Mouse (Mus musculus) forebrain, embryonic 13.5 days (tissue): ENCODE results near the gene Spata3. TPM values are rescaled to one million over a fixed set of nuclear protein-coding genes. Genes with fewer than 3 reads are reported as not detected.
A peak's percentile ranks its signal among the peaks of the same experiment; 100 is the strongest.
"Not testable (repeated sequence)": the region's sequence is repeated elsewhere in the genome, so short reads cannot be mapped to it uniquely, and the experiment has no call there.

Experiments used
- ATAC-seq: fragments of 200-750 bp; cut with Nextera tagmentation; 2 replicates; pipeline ENCODE4 v1.8.0; 2017
- H3K27ac ChIP-seq: fragments of 300-500 bp; sonication (generic); 2 replicates; pipeline ENCODE4 v1.5.1; 2015; ENCODE audit warnings: inconsistent platforms, mild to moderate bottlenecking, moderate library complexity
- H3K27me3 ChIP-seq: fragments of 300-500 bp; sonication (generic); 2 replicates; pipeline ENCODE4 v1.6.1; 2015; ENCODE audit warnings: mild to moderate bottlenecking, inconsistent platforms
- H3K36me3 ChIP-seq: fragments of 300-500 bp; sonication (generic); 2 replicates; pipeline ENCODE4 v1.6.1; 2015; ENCODE audit warnings: mild to moderate bottlenecking, inconsistent platforms; ENCODE audit not compliant: poor library complexity, severe bottlenecking
- H3K4me1 ChIP-seq: fragments of 300-500 bp; sonication (generic); 2 replicates; pipeline ENCODE4 v1.6.1; 2015; ENCODE audit warnings: inconsistent platforms
- H3K4me2 ChIP-seq: fragments of 300-500 bp; sonication (generic); 2 replicates; pipeline ENCODE4 v1.6.1; 2015; ENCODE audit warnings: inconsistent platforms, mild to moderate bottlenecking, moderate library complexity
- H3K4me3 ChIP-seq: fragments of 300-500 bp; sonication (generic); 2 replicates; pipeline ENCODE4 v1.5.1; 2015; ENCODE audit warnings: mild to moderate bottlenecking, inconsistent platforms
- H3K9ac ChIP-seq: fragments of 300-500 bp; sonication (generic); 2 replicates; pipeline ENCODE4 v1.6.1; 2015; ENCODE audit warnings: mild to moderate bottlenecking, inconsistent platforms
- H3K9me3 ChIP-seq: fragments of 300-500 bp; sonication (generic); replicated peaks from 2 replicates; pipeline ENCODE4 v1.6.1; 2016; ENCODE audit warnings: inconsistent platforms
- WGBS: fragments of 180-500 bp; shearing (Covaris S2); methylation state at CpG from one replicate; pipeline ENCODE4 v1.1.7; 2015; 5-methylcytosine and 5-hydroxymethylcytosine counted together
- polyA plus RNA-seq: library from polyadenylated mRNA; unstranded; fragments of >200 nt; fragmentation: Nextera tagmentation; extraction: Ambion mirVana; gene quantifications from 2 replicates; pipeline ENCODE4 v1.2.1, GENCODE M21; 2015

The Spata3 gene
- 0.19 TPM in 1 of 2 replicates, not detected in the other for polyA plus RNA-seq

DNA sequence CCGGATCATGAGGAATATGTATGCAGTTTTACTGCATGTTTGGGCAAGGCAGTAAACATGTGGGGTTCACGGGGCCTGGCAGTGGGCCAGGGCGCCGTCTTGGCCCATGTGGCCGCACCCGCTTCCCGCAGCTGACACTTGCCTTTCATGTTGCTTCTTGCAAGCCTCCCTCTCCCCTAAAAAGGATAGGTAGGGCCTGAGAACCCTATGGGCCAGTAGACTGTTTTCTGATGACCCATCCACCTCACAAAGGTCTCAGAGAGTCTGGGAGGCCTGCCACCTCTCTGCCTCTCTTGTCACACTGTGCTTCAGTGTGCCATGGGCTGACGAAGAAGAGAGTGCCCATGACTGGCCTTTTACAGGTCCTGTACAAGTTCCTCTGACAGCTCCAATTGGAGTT lies at the start of gene Spata3:
TSS of gene Spata3 (plus strand) at position 301 of the 400 bp plus-strand sequence.
- peaks cover 33% of the 10 kb centered on the region for H3K27me3 ChIP-seq
- H3K4me3 ChIP-seq: no peak within 1 kb of the TSS
- no peak within 1 kb of the TSS for H3K27ac ChIP-seq
- no peak for ATAC-seq
- H3K9ac ChIP-seq: no peak within 1 kb of the TSS
- WGBS: 92% methylated on average over 8 of the region's 8 CpGs
- H3K36me3 ChIP-seq: no peaks in the 10 kb centered on the region
- no peak within 1 kb of the TSS for H3K4me2 ChIP-seq
- H3K4me1 ChIP-seq: peaks cover 10% of the 10 kb centered on the region; the same call in 1 of the 2 replicates
- H3K9me3 ChIP-seq: no peaks in the 10 kb centered on the region

DNA sequence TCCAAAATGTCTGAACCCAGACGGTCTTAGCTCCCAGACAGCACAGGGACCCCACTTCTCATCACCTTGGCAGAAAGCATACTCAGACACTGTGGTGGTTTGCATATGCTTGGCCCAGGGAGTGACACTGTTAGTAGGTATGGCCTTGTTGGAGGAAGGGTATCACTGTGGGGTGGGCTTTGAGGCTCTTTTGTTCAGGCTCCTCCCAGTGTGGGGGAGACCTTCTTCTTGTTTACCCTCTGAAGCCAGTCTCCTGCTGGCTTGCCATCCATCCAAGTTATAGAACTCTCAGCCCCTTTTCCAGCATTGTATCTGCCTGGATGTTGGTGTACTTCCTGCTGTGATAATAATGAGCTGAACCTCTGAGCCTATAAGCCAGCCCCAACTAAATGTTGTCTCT lies 47.5 kb upstream of the Spata3 start:
- H3K4me1 ChIP-seq: 0 out of 2 replicates have a peak, but pooled peaks cover 4% of the 10 kb centered on the region
- H3K4me3 ChIP-seq: no peak overlapping the region
- H3K9ac ChIP-seq: no peak overlapping the region
- 0 out of 2 replicates have a peak, but pooled peaks have one; percentile 27 for ATAC-seq
- H3K36me3 ChIP-seq: no peaks in the 10 kb centered on the region
- 81% methylated on average over 1 of the region's 1 CpGs for WGBS
- no peak overlapping the region for H3K27ac ChIP-seq
- H3K4me2 ChIP-seq: no peak overlapping the region
- H3K9me3 ChIP-seq: no peaks in the 10 kb centered on the region
- no peaks in the 10 kb centered on the region for H3K27me3 ChIP-seq

DNA sequence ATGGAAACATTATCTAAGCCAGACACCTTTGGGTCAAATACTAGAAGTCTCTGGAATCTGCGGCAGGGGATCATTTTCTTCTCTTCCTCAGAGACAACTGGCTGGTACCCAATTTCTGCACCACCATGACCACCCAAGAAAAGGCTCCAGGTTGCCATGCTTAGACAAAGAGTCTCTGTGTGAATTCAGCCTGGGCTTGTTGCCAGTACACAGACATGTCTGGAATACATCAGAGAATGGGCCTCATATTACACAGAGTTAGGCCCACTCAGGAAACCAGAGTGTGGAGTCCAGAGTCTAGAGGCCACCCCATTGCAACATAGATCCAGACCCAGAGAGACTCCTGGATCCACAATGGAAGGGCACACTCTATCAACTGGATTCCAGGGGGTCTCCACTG lies 47.1 kb upstream of the Spata3 start:
- no peak overlapping the region for H3K27ac ChIP-seq
- H3K4me2 ChIP-seq: no peak overlapping the region
- H3K4me1 ChIP-seq: 0 out of 2 replicates have a peak, but pooled peaks cover 4% of the 10 kb centered on the region
- no peaks in the 10 kb centered on the region for H3K27me3 ChIP-seq
- no peak overlapping the region for H3K9ac ChIP-seq
- ATAC-seq: peak; percentile 62; the same call in 1 of the 2 replicates
- no peaks in the 10 kb centered on the region for H3K36me3 ChIP-seq
- no peaks in the 10 kb centered on the region for H3K9me3 ChIP-seq
- H3K4me3 ChIP-seq: no peak overlapping the region
- WGBS: 61% methylated on average over 1 of the region's 1 CpGs

DNA sequence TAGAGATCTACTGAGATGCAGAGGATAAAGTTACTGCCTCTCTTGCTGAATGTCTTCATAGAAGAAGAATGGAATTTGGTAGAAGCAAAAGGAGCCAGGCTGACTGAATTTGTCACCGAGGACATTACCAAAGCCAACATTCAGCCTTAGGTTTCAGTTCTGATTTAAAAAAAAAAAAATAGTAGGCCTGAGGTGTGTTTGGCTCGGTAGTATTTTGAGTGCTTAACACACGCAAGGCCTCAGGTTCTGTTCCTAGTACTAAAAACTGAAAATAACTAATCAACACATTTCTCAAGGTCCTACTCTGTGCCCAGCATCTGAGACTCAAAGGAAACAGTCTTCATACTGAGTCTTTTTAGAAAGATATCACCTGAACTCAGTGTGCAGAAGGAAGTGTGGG lies 45.5 kb upstream of the Spata3 start:
- WGBS: 92% methylated on average over 3 of the region's 3 CpGs
- H3K4me3 ChIP-seq: no peak overlapping the region
- no peak overlapping the region for H3K4me2 ChIP-seq
- H3K36me3 ChIP-seq: no peaks in the 10 kb centered on the region
- no peaks in the 10 kb centered on the region for H3K27me3 ChIP-seq
- H3K9ac ChIP-seq: no peak overlapping the region
- ATAC-seq: no peak
- 0 out of 2 replicates have a peak, but pooled peaks cover 4% of the 10 kb centered on the region for H3K4me1 ChIP-seq
- no peak overlapping the region for H3K27ac ChIP-seq
- H3K9me3 ChIP-seq: no peaks in the 10 kb centered on the region

DNA sequence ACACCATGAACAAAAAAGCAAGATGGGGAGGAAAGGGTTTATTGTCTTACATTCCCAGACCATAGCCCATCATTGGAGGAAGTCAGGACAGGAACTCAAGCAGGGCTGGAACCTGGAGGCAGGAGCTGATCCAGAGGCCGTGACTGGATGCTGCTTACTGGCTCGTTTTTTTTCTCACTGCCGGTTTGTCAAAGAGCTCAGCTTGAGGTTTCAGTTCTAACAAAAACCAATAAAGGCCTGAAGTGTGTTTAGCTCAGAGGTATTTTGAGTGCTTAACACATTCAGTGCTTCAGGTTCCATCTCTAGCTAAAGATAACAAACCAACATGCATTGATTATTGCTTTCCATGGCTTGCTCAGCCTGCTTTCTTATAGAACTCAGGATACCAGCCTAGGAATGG lies 44.3 kb upstream of the Spata3 start:
- Histone ChIP-seq H3K9me3 (no peaks in the 10 kb centered on the region), H3K4me3 (no peak overlapping the region), H3K27me3 (no peaks in the 10 kb centered on the region), H3K27ac (no peak overlapping the region), H3K9ac (no peak overlapping the region), H3K36me3 (no peaks in the 10 kb centered on the region), H3K4me2 (no peak overlapping the region), H3K4me1 (0 out of 2 replicates have a peak, but pooled peaks cover 4% of the 10 kb centered on the region)
- ATAC-seq: no peak
- 64% methylated on average over 3 of the region's 3 CpGs for WGBS

DNA sequence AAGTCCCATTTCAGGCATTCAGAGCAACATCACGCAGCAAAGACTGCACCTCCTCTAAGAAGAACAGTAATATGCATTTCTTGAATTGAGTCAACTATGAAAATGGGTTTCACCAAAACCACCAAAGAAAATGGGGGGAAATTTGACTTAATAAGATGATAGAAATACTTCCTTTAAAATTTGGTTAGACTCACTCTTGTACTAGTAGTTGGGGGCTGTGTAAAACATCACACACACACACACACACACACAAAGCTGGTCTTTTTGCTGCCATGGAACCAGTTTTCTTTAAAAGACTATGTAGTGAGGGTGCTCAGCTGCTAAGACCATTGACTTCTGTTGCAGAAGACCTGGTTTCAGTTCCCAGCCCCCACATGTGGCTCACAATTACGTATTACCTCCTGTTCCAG lies 43.1 kb upstream of the Spata3 start:
- 86% methylated on average over 2 of the region's 2 CpGs for WGBS

DNA sequence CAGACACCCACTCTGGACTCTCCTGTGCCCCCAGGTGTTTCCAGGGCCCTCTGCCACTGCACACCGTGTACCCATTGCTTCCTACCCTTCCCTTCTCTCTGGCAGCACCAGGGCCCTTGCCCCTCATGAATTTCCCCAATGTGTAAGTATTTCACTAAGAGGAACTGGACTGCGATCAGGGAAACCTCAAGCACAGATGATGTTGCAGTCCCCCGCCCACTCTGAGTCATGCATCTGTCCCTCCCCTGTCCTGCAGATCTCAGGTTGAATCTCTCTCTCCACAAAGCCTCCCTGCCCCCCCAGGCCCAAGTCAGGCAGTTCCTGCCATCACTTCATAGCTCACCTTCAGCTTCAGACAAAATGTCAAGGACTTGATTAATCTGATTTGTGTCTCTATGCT lies 38.9 kb upstream of the Spata3 start:
- Histone ChIP-seq H3K36me3 (no peaks in the 10 kb centered on the region), H3K27ac (no peak overlapping the region), H3K4me3 (no peak overlapping the region), H3K4me2 (no peak overlapping the region), H3K27me3 (no peaks in the 10 kb centered on the region), H3K9me3 (no peaks in the 10 kb centered on the region), H3K4me1 (no peaks in the 10 kb centered on the region), H3K9ac (no peak overlapping the region)
- ATAC-seq: no peak
- WGBS: 90% methylated on average over 3 of the region's 3 CpGs

More for the DNA sequence above, 43.1 kb upstream of the Spata3 start:
- no peak overlapping the region for H3K4me2 ChIP-seq
- H3K27ac ChIP-seq: no peak overlapping the region
- H3K4me1 ChIP-seq: 0 out of 2 replicates have a peak, but pooled peaks cover 4% of the 10 kb centered on the region
- no peak overlapping the region for H3K4me3 ChIP-seq
- no peak overlapping the region for H3K9ac ChIP-seq
- no peaks in the 10 kb centered on the region for H3K36me3 ChIP-seq
- no peaks in the 10 kb centered on the region for H3K9me3 ChIP-seq
- ATAC-seq: no peak
- no peaks in the 10 kb centered on the region for H3K27me3 ChIP-seq

DNA sequence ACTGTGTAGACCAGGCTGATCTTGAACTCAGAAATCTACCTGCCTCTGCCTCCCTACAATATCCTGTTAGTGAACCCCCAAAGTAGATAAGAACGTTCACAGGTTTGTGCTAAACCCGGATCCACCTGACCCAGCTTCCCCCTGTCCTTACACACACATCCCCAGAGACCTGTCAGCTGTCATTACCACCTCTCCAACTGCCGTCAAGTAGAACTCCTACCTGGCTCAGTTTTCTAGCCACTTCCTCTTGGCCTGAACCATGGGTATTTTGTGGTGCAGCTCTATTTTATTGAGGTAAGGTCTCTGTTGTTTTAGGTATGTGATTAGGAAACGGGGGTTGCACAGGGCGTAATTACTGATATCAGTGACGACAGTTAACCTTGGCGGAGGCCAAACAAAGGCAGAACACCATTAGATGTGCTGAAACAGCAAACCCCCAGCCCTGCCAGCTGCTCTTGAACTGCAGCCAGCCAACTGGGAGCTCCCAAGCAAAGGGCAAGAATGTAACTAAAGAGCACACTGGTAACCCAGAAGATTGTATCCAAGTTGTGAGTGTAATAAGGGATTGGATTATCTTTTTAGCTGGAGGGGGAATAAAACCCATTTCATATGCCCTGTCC lies 34.8 kb upstream of the Spata3 start:
- Histone ChIP-seq H3K4me2 (no peak overlapping the region), H3K9me3 (no peaks in the 10 kb centered on the region), H3K4me3 (no peak overlapping the region), H3K27ac (no peak overlapping the region), H3K27me3 (no peaks in the 10 kb centered on the region), H3K36me3 (no peaks in the 10 kb centered on the region), H3K9ac (no peak overlapping the region), H3K4me1 (no peaks in the 10 kb centered on the region)
- WGBS: 71% methylated on average over 7 of the region's 7 CpGs
- ATAC-seq: no peak

DNA sequence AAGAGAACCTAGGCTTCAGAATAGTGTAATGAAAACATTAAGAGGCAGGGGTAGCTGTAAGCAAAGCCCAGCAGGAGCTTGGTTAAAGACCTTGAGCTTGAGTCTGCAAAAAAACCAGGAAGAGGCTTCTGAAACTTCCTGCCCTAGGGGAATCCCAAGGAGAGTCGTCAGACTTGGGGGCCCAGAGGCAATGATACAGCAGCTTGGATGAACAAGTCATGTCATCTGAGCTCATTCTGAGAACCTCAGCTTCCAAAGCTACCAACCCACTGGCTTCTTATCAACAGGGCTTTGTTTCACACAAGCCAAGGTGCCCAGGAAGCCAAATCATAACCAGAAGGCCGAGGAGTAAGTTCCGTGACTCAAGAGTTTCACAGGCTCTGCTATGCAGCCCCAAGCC lies 30.8 kb upstream of the Spata3 start:
- Histone ChIP-seq H3K27ac (no peak overlapping the region), H3K36me3 (no peaks in the 10 kb centered on the region), H3K4me1 (no peaks in the 10 kb centered on the region), H3K4me3 (no peak overlapping the region), H3K27me3 (no peaks in the 10 kb centered on the region), H3K4me2 (no peak overlapping the region), H3K9me3 (no peaks in the 10 kb centered on the region), H3K9ac (no peak overlapping the region)
- 90% methylated on average over 3 of the region's 3 CpGs for WGBS
- ATAC-seq: no peak

DNA sequence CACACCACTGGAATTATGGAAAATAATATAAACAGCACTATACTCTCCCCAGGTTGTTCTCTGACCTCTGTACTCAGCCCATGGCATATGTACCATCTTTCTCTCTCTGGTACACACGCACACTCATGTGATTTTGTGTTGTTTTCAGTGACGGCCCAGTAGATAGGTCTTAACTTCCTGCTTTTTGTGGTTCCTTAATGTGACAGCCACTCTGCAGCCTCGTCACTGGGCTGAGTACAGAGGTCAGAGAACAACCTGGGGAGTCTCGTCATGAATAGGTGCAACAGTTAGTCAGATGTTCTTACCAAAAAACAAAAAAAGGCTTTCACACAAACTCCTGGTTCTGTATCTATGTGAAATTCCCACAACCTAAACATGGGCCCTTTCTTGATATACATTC lies 28.3 kb upstream of the Spata3 start:
- Histone ChIP-seq H3K9me3 (no peaks in the 10 kb centered on the region), H3K4me2 (no peak overlapping the region), H3K27ac (no peak overlapping the region), H3K27me3 (no peaks in the 10 kb centered on the region), H3K4me3 (no peak overlapping the region), H3K4me1 (no peaks in the 10 kb centered on the region), H3K9ac (no peak overlapping the region), H3K36me3 (no peaks in the 10 kb centered on the region)
- WGBS: 72% methylated on average over 4 of the region's 4 CpGs
- ATAC-seq: no peak

DNA sequence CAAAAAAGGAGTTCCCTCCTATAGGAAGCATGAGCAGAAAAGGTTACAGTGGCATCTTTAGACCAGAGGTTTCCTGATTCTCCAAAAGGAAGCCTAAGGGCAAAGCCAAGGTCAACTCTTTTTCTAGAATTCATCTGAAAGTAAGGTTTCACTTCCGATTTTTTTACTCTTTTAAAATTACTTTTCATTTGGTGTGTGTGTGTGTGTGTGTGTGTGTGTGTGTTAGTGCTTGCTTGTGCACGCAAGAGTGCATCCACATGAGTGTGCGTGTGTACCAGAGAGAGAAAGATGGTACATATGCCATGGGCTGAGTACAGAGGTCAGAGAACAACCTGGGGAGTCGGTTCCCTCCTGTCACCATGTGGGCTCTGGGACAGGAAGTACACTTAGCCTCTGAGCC lies 27.7 kb upstream of the Spata3 start:
- H3K9ac ChIP-seq, H3K4me1 ChIP-seq, H3K4me2 ChIP-seq, ATAC-seq, H3K27me3 ChIP-seq, H3K4me3 ChIP-seq, H3K36me3 ChIP-seq, H3K27ac ChIP-seq, H3K9me3 ChIP-seq: not testable (repeated sequence)
- WGBS: 91% methylated on average over 4 of the region's 4 CpGs

DNA sequence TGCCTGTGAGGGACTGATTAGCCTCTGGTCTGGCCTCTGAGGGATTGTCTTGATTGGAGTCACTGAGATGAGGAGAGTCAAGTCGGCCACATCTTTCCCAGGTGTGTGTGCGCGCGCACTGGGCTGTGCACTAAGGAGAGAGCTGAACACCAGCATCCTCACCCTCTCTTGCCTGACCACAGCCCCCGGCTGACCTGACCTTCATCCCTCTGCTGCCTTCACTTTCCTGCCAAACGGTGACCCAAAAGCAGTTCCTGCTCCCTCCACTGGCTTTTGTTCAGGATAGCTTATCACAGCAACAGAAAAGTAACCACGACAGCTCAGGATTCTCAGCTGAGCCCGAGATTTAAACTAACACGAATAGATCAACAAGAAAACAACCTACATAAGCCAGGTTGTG lies 24.4 kb upstream of the Spata3 start:
- H3K4me1 ChIP-seq: no peaks in the 10 kb centered on the region
- no peak overlapping the region for H3K9ac ChIP-seq
- H3K27me3 ChIP-seq: no peaks in the 10 kb centered on the region
- H3K27ac ChIP-seq: no peak overlapping the region
- ATAC-seq: no peak
- no peaks in the 10 kb centered on the region; the same call in 1 of the 2 replicates for H3K9me3 ChIP-seq
- H3K4me3 ChIP-seq: no peak overlapping the region
- H3K36me3 ChIP-seq: no peaks in the 10 kb centered on the region
- 85% methylated on average over 9 of the region's 9 CpGs for WGBS
- H3K4me2 ChIP-seq: no peak overlapping the region

DNA sequence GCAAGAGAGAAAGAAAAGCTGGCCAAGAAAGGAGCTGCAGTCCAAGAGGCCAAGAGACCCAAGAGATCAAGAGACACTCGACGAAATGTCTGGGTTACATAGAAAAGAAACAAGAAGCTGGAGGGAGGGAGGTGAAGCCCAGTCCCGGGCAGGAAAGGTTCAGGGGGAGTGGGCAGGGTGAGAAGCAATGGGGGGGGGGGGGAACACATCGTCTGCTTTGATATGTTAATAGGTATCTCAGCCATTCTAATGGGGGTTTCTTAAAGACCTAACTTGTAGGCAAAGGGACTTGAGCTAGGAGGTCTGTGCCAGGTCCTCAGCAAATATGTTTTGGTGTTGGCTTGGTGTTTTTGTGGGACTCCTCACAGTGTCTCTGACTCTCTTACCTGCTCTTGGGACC lies 23.1 kb upstream of the Spata3 start:
- H3K9me3 ChIP-seq: no peaks in the 10 kb centered on the region; the same call in 1 of the 2 replicates
- no peak overlapping the region for H3K4me2 ChIP-seq
- no peaks in the 10 kb centered on the region for H3K27me3 ChIP-seq
- WGBS: 64% methylated on average over 4 of the region's 4 CpGs
- H3K9ac ChIP-seq: no peak overlapping the region
- H3K36me3 ChIP-seq: no peaks in the 10 kb centered on the region
- no peaks in the 10 kb centered on the region for H3K4me1 ChIP-seq
- H3K4me3 ChIP-seq: no peak overlapping the region
- H3K27ac ChIP-seq: no peak overlapping the region
- no peak for ATAC-seq
